Mouse (Mus musculus): ENCODE data around the gene Lcat.
"Not testable (repeated sequence)": the region's sequence is repeated elsewhere in the genome, so short reads cannot be mapped to it uniquely, and the experiment has no call there.

The Lcat gene

GRCm38 (mm10) chr8:105943321-105943739 is at the start of gene Lcat:
TSS of gene Lcat (minus strand) at chr8:105943382.
- in situ Hi-C loops (cut with MboI; ENCODE audit: low pct_unique_long_range_greater_than_20kb in 1 of 2, low sequenced_read_pairs in 2 of 2, unreplicated experiment in 1 of 2), result no loop called here

DNA sequence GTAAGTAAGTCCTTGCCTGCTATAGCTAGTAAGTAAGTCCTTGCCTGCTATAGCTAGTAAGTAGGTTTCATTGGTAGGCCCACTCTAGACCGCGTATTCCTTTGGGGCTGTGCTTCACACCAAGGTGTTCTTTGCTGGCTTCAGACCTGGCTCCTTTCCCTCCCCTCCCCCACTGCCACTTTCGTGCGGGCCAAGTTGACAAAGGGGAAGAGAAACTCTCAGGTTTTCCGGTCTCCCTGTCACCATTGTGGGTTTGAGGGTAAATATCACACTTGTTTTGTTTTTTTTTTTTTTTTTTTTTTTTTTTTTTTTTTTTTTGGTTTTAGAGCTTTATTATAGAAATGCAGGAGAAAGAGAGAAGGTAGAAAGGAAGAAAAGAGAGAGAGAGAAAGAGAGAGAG is 49.3 kb upstream of the Lcat start:
- in situ Hi-C loops (cut with MboI; ENCODE audit: low pct_unique_long_range_greater_than_20kb in 1 of 2, low sequenced_read_pairs in 2 of 2, unreplicated experiment in 1 of 2), result no loop called here

DNA sequence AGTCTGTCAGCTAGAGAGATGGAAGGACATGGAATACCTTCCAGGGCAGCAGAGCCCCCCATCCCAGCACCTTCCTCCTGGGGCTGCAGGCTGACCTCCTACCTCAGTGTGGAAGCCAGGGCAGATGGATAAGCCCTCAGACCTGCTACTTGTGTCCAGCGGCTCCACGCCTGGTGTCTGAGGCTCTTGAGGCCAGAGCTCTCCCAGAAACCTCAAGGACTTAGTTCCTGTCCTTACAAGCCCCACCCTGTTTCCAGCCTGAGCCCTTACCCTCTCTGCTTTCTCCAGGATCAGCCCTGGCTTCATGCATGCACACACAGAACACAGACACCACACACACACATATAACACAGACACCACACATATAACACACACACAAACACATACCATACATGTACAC is 48.4 kb upstream of the Lcat start:
- in situ Hi-C loops (cut with MboI; ENCODE audit: low pct_unique_long_range_greater_than_20kb in 1 of 2, low sequenced_read_pairs in 2 of 2, unreplicated experiment in 1 of 2), result no loop called here

DNA sequence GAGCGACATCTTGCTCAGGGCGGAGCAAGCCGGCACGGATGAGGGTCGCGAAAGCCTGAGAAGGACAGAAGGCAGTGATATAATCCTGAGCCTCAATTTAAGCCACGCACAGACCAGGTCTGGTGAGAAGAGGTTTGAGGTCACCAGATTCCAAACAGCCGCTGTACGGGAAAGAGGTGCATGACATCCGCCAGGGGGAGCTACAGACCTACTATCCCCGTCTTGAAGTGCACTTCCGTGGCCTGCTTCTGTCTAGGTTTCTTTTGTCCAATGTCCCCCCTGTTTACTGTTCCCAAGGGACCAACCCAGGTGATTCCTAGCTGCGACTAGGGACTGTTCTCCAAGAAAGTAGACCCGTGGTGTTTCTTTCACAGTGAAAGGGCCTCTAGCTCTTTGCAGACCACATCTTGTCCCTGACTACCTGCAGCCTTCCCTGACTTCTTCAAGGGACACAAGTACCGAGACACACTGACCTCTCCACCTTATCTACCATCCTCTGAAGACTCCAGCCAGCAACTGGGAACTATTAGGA is 47.7 kb upstream of the Lcat start, which contains the start of gene Dus2:
TSS of gene Dus2 (plus strand) at position 482 of the 532 bp plus-strand sequence.
- in situ Hi-C loops (cut with MboI; ENCODE audit: low pct_unique_long_range_greater_than_20kb in 1 of 2, low sequenced_read_pairs in 2 of 2, unreplicated experiment in 1 of 2), result no loop called here

- in situ Hi-C loops (cut with MboI; ENCODE audit: low pct_unique_long_range_greater_than_20kb in 1 of 2, low sequenced_read_pairs in 2 of 2, unreplicated experiment in 1 of 2), result no loop called here
Observed at GRCm38 (mm10) chr8:105988546-105988945, 45.4 kb upstream of the Lcat start.

DNA sequence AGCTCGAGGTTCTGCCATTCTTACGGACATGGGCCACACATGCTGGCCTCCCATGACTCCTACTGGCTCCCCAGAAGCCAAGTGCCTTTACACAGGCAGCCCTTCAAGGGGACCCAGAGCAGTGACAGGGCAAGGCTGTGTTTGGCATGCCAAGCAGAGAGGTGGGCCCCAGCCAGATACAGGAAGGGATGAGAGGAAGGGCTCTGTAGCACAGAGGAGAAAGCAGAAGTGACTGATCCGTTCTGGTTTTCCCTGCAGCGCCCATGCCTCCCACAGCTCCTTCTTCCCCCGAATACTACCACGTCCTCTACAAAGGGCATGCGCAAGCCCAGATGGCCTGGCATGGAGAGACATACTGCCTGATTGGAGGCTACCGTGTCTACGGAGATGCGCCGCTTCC is 40.2 kb upstream of the Lcat start:
- in situ Hi-C loops (cut with MboI; ENCODE audit: low pct_unique_long_range_greater_than_20kb in 1 of 2, low sequenced_read_pairs in 2 of 2, unreplicated experiment in 1 of 2), result not testable (repeated sequence)

DNA sequence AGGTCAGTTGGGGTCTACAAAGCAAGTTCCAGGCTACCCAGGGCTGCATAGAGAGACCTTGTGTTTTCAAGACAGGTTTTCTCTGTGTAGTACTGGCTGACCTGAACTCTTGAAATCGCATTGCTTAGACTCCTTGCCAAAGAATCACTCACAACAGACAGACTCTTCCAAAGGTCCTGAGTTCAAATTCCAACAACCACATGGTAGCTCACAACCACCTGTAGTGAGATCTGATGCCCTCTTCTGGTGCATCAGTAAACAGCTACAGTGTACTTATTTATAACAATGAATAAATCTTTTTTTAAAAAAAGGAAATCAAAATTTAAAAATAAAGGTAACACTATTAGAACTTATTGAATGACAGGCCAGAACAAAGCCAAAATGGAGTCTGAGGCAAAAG is 38.0 kb upstream of the Lcat start:
- in situ Hi-C loops (cut with MboI; ENCODE audit: low pct_unique_long_range_greater_than_20kb in 1 of 2, low sequenced_read_pairs in 2 of 2, unreplicated experiment in 1 of 2), result no loop called here

- in situ Hi-C loops (cut with MboI; ENCODE audit: low pct_unique_long_range_greater_than_20kb in 1 of 2, low sequenced_read_pairs in 2 of 2, unreplicated experiment in 1 of 2), result no loop called here
Observed at GRCm38 (mm10) chr8:105979325-105979724, 36.1 kb upstream of the Lcat start, which contains the start of gene Dpep3. TSS of gene Dpep3 (minus strand) at chr8:105979429.

DNA sequence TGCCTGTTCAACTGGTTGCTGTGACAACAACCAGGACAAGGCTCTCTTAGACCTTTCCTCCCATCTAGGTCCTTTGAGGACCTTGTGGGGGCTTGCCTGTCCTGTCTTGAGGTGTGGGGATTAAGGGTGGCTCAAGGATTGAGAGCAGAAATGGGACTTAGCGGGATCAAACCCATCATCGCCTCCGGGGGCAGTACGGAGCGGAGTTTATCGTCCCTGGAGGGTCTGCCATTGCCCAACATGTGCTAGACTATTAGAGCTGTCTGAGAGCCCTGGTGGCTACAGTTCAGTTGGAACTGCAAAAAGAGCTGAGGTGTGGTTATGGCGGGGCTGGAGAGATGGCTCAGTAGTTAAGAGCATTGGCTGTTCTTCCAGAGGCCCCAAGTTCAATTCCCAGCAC is 32.2 kb upstream of the Lcat start:
- in situ Hi-C loops (cut with MboI; ENCODE audit: low pct_unique_long_range_greater_than_20kb in 1 of 2, low sequenced_read_pairs in 2 of 2, unreplicated experiment in 1 of 2), result no loop called here

DNA sequence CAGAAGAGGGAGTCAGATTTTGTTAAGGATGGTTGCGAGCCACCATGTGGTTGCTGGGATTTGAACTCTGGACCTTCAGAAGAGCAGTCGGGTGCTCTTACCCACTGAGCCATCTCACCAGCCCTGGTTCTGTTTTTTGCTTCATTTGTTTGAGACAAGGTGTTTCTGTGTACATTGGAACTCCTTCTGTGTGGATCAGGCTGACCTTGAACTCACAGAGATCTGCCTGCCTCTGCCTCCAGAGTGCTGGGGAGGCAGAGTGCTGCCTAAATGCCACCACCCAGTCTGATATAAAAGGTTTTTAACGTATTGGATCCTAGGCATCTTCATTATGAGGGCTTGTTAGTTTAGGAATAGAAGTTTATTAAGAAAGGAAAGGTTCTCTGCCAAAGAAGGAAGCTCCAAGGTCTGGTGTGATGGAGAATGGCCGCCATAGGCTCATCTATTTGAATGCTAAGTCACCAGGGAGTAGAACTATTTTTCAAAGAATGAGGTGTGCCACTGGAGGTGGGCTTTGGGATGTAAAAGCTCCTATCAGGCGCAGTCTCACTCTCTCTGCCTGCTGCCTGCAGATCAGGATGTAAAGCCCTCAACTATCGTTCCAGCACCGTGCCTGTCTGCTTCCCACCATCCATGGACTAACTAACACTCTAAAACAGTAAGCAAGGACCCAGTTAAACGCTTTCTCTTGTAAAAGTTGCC is 28.0 kb upstream of the Lcat start:
- in situ Hi-C loops (cut with MboI; ENCODE audit: low pct_unique_long_range_greater_than_20kb in 1 of 2, low sequenced_read_pairs in 2 of 2, unreplicated experiment in 1 of 2), result no loop called here

DNA sequence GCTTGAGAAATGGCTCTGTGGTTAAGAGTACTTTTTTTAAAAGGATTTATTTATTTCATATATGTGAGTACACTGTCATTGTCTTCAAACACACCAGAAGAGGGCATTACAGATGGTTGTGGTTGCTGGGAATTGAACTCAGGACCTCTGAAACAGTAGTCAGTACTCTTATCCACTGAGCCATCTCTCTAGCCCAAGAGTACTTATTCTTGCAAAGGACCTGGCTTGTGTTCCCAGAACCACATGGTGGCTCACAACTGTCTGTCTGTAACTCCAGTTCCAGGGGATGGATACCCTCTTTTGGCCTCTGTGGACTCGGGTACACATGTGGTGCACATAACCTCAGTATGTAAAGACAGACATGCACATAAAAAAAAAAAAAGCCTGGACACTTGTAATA is 26.2 kb upstream of the Lcat start:
- in situ Hi-C loops (cut with MboI; ENCODE audit: low pct_unique_long_range_greater_than_20kb in 1 of 2, low sequenced_read_pairs in 2 of 2, unreplicated experiment in 1 of 2), result no loop called here

DNA sequence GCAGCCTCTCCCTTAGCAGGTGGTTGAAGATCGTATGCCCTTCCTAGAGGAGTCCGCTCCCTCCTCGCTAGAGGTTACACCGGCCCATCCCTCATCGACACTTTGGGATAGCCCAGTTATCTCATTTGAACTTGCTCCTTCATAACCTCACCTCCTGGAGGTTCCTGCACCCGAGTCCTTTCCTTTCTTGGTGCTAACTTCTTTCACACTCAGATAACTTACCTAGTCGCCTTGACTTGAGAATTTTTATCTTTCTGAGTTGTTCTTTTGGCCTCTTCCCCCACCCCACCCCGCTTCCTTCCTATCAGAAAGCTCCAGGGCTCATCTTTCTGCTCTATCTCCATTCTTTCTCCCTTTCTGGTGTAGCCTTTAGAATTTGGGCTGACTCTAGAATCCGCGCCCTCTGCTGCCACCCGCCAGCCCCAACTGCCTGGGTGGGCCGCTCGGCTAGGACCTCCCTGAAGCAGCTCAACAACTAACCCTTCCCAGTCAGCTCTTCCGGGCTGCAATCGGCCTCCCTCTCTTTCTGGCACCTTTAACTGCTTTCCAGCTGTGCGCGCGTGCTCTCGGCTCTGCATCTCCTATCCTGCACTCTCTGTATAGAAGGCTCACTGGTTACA is 23.6 kb upstream of the Lcat start:
- in situ Hi-C loops (cut with MboI; ENCODE audit: low pct_unique_long_range_greater_than_20kb in 1 of 2, low sequenced_read_pairs in 2 of 2, unreplicated experiment in 1 of 2), result no loop called here

DNA sequence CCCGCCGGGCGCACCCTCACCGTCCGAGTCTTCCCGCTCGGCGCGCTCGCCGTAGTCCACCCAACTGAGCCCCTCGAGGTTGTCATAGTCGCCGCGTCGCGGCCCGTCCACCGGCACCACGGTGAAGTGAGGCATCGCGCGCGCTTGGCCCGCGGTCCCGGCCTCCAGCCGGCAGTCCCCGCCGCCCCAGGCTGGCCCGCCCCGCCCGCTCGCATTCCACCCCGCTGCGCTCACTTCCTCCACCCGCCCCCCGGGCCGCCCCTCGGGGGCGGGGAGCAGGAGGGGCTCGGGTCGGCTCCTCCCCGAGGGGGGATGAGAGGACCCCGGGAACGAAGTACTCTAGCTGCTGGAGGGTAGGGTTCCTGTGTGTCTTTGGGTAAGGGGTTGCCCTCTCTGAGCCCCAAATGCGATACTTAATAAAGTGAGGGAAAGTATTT is 22.7 kb upstream of the Lcat start, which contains the start of gene Slc12a4:
TSS of gene Slc12a4 (minus strand) at position 193 of the 437 bp plus-strand sequence.
- in situ Hi-C loops (cut with MboI; ENCODE audit: low pct_unique_long_range_greater_than_20kb in 1 of 2, low sequenced_read_pairs in 2 of 2, unreplicated experiment in 1 of 2), result no loop called here

DNA sequence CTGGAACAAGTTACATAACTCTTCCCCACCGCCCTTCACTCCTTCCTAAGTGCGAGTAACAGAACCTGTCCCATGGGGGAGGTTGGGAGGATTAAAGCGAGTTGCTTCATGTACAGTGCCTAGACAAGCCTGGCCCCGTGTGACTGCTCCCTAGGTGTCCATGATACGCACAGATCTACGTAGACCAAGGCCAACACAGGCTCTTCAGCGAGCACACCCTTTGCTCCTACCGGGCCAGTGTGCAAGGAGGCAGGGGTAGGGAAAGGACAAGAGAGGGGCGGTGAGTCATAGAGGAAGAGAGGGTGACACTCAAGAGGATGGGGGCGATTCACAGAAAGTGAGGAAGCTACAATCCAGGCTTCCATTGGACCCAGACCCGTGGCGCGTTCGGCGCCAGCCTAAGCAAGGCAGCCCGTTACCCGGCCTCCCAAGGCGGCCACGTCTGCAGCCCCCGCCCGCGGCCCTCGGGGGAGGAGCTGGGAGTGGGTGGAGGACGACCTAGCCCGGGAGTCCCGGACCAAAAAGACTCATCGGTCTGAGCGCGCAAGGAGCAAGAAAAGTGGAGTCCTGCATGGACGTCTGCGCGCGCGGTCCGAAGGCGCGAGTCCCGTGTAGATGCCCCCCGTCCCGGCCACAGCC is 22.2 kb upstream of the Lcat start:
- in situ Hi-C loops (cut with MboI; ENCODE audit: low pct_unique_long_range_greater_than_20kb in 1 of 2, low sequenced_read_pairs in 2 of 2, unreplicated experiment in 1 of 2), result no loop called here

DNA sequence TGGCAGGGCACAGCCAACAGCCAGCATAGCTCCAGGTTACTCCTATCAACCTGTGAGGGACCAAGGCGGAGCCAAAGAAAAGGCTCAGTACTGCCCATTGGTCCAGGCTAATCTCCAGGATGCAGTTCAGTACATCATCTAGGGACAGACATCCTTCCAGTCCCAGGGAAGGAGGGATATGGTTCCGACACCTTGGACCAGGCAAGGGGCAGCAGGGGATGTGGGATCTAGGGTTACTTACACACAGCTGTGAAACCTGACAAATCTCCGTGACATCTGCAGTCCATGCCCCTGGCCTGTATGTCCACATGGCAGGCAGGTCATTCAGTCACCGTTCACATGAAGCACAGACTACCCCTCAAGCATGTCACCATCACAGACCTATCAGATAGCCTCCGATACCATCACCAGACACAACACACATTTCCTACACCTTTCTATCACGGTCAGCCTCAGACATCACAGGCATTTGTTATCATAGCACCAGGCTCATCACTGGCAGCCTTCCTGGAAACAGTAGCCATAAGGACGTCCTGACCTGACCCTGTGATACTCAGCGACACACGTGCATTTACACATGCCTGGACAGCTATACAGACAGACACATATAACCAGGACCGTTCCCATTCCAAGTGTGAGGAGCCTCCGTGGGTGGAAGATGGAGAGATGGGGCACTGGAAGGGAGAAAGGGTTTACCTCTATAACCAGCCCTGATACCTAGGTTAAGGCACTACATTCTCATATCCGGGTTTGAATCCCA is 21.5 kb upstream of the Lcat start:
- in situ Hi-C loops (cut with MboI; ENCODE audit: low pct_unique_long_range_greater_than_20kb in 1 of 2, low sequenced_read_pairs in 2 of 2, unreplicated experiment in 1 of 2), result no loop called here

DNA sequence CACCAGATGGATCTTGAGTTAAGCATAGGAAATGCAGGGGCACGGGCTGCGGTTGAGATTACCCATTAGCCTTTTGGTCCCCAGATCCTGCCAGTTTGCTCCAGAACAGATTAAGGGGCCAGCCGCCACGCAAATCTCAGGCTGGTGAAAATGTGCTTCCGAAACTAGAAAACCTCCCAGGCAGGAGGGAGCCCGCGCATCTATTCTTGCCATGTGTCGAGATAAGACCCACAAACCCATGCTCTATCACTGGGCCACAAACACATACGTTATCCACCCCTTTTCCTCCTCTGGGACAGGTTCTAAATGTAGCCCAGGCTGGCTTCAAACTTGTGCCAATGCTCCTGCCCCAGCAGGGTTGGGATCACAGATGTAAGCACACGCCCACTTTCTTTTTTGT is 18.4 kb upstream of the Lcat start:
- in situ Hi-C loops (cut with MboI; ENCODE audit: low pct_unique_long_range_greater_than_20kb in 1 of 2, low sequenced_read_pairs in 2 of 2, unreplicated experiment in 1 of 2), result no loop called here

- in situ Hi-C loops (cut with MboI; ENCODE audit: low pct_unique_long_range_greater_than_20kb in 1 of 2, low sequenced_read_pairs in 2 of 2, unreplicated experiment in 1 of 2), result no loop called here
Observed at GRCm38 (mm10) chr8:105961101-105961500, 17.9 kb upstream of the Lcat start.

DNA sequence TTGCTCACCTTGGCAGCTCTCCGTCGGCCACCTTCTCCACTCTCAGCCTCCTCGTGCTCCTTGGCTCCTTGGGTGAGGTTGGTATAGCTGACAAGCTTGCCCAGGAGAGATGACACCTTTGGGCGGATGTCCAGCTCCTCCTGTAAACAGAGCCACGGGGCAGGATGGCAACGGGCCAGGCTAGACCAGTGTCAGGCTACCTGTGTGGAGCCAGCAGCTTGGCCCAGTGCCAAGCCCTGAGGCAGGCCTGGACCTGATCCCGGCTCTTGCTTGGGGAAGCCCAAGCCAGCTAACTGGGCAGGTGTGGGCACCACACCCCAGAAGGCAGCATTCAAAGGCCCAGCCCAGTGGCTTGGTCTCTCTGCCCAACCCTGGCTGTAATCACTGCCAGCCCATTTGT is 16.2 kb upstream of the Lcat start:
- in situ Hi-C loops (cut with MboI; ENCODE audit: low pct_unique_long_range_greater_than_20kb in 1 of 2, low sequenced_read_pairs in 2 of 2, unreplicated experiment in 1 of 2), result no loop called here

- in situ Hi-C loops (cut with MboI; ENCODE audit: low pct_unique_long_range_greater_than_20kb in 1 of 2, low sequenced_read_pairs in 2 of 2, unreplicated experiment in 1 of 2), result no loop called here
Observed at GRCm38 (mm10) chr8:105957813-105958212, 14.6 kb upstream of the Lcat start.

Data from mouse embryonic stem cell (cell line).